Mouse (Mus musculus): Measurements from ENCODE around the gene Krcc1.

GRCm38 (mm10) chr6:71322491-71322921 is 51.0 kb downstream of the Krcc1 start, which contains the start of gene Cd8b1:
- TF ChIP-seq CTCF (IDR thresholded peaks at IDR 0.05; ENCODE audit: low read depth) (no peak), EP300 (IDR thresholded peaks at IDR 0.05; ENCODE audit: low read depth) (no peak)
